Mouse (Mus musculus) neural tube, embryonic 11.5 days (tissue): ENCODE data around the gene Leng8. TPM values are rescaled to one million over a fixed set of nuclear protein-coding genes. Genes with fewer than 3 reads are reported as not detected.

Experiments
- ATAC-seq: fragments of 200-750 bp; cut with Nextera tagmentation; 2 replicates; pipeline ENCODE4 v1.8.0; 2017; ENCODE audit warnings: moderate number of reproducible peaks, mild to moderate bottlenecking, moderate TSS enrichment, moderate library complexity; ENCODE audit not compliant: insufficient read depth, low FRiP score, low TSS enrichment
- DNase-seq: peaks from one replicate; pipeline ENCODE4 v3.0.0-alpha.2; 2015; ENCODE audit warnings: low spot score
- H3K27ac ChIP-seq: fragments of 300-500 bp; sonication (generic); 2 replicates; pipeline ENCODE4 v1.5.1; 2014; ENCODE audit warnings: low read depth, mild to moderate bottlenecking, low read length
- H3K27me3 ChIP-seq: fragments of 300-500 bp; sonication (generic); 2 replicates; pipeline ENCODE4 v1.6.1; 2014; ENCODE audit warnings: mild to moderate bottlenecking, low read length, mixed read lengths; ENCODE audit not compliant: control insufficient read depth, insufficient read depth
- H3K36me3 ChIP-seq: fragments of 300-500 bp; sonication (generic); 2 replicates; pipeline ENCODE4 v1.6.1; 2014; ENCODE audit warnings: mild to moderate bottlenecking, low read length, moderate library complexity, mixed read lengths; ENCODE audit not compliant: control insufficient read depth, insufficient read depth
- H3K4me1 ChIP-seq: fragments of 300-500 bp; sonication (generic); 2 replicates; pipeline ENCODE4 v1.6.1; 2014; ENCODE audit warnings: low read length, mixed read lengths; ENCODE audit not compliant: control insufficient read depth, insufficient read depth
- H3K4me2 ChIP-seq: fragments of 300-500 bp; sonication (generic); 2 replicates; pipeline ENCODE4 v1.6.1; 2014; ENCODE audit warnings: low read depth, mild to moderate bottlenecking, moderate library complexity
- H3K4me3 ChIP-seq: fragments of 300-500 bp; sonication (generic); 2 replicates; pipeline ENCODE4 v1.5.1; 2014; ENCODE audit warnings: low read depth, low read length
- H3K9ac ChIP-seq: fragments of 300-500 bp; sonication (generic); 2 replicates; pipeline ENCODE4 v1.6.1; 2014; ENCODE audit warnings: mild to moderate bottlenecking, low read length
- H3K9me3 ChIP-seq: fragments of 300-500 bp; sonication (generic); 2 replicates; pipeline ENCODE4 v1.6.1; 2016; ENCODE audit warnings: low read length; ENCODE audit not compliant: control insufficient read depth
- WGBS: fragments of 180-500 bp; shearing (Covaris S2); extraction: QIAGEN DNeasy Blood & Tissue Kit; methylation state at CpG from one replicate; pipeline ENCODE4 v1.1.7; 2014; 5-methylcytosine and 5-hydroxymethylcytosine counted together
- polyA plus RNA-seq: library from polyadenylated mRNA; unstranded; fragments of >200 nt; fragmentation: Nextera tagmentation; extraction: Ambion mirVana; gene quantifications from 2 replicates; pipeline ENCODE4 v1.2.1, GENCODE M21; 2014

Leng8 gene
- 50.3 and 58.0 TPM in 2 replicates for polyA plus RNA-seq

- Histone ChIP-seq H3K27ac (peak within 1 kb of the TSS; percentile 85), H3K27me3 (no peaks in the 10 kb centered on the region), H3K4me3 (peak within 1 kb of the TSS; percentile 72), H3K4me2 (peak within 1 kb of the TSS; percentile 65), H3K36me3 (peaks cover 12% of the 10 kb centered on the region), H3K9me3 (no peaks in the 10 kb centered on the region), H3K9ac (peak within 1 kb of the TSS; percentile 82), H3K4me1 (peaks cover 3% of the 10 kb centered on the region; the same call in 1 of the 2 replicates)
- WGBS, result under 1% methylated on average over 72 of the region's 78 CpGs
- peak; percentile 98 for DNase-seq
- peak; percentile 99 for ATAC-seq
These were observed at the start of gene Leng8 for GRCm38 (mm10) chr7:4136771-4137531. Gene Leng8, plus strand, starts transcription at chr7:4137039.

GRCm38 (mm10) chr7:4087238-4087895, 49.5 kb upstream of the Leng8 start:
- Histone ChIP-seq H3K9ac (no peak overlapping the region), H3K9me3 (no peaks in the 10 kb centered on the region), H3K27ac (no peak overlapping the region), H3K4me2 (no peak overlapping the region), H3K27me3 (no peaks in the 10 kb centered on the region), H3K36me3 (no peaks in the 10 kb centered on the region), H3K4me3 (no peak overlapping the region), H3K4me1 (no peaks in the 10 kb centered on the region)
- DNase-seq, result no peak
- 95% methylated on average over 4 of the region's 4 CpGs for WGBS
- no peak for ATAC-seq

- Histone ChIP-seq H3K27me3 (no peaks in the 10 kb centered on the region), H3K27ac (no peak overlapping the region), H3K9me3 (no peaks in the 10 kb centered on the region), H3K4me1 (no peaks in the 10 kb centered on the region), H3K36me3 (no peaks in the 10 kb centered on the region), H3K4me3 (no peak overlapping the region), H3K9ac (no peak overlapping the region), H3K4me2 (no peak overlapping the region)
- ATAC-seq (no peak), DNase-seq (no peak)
- WGBS, result 81% methylated on average over 6 of the region's 6 CpGs
These were observed 48.9 kb upstream of the Leng8 start for GRCm38 (mm10) chr7:4087896-4088480.

GRCm38 (mm10) chr7:4088679-4089078, 48.2 kb upstream of the Leng8 start:
- ATAC-seq (no peak), DNase-seq (no peak)
- Histone ChIP-seq H3K27me3 (no peaks in the 10 kb centered on the region), H3K27ac (no peak overlapping the region), H3K9me3 (no peaks in the 10 kb centered on the region), H3K36me3 (no peaks in the 10 kb centered on the region), H3K4me3 (no peak overlapping the region), H3K4me1 (no peaks in the 10 kb centered on the region), H3K9ac (no peak overlapping the region), H3K4me2 (no peak overlapping the region)
- 85% methylated on average over 2 of the region's 2 CpGs for WGBS

- no peak overlapping the region for H3K4me3 ChIP-seq
These were observed 45.7 kb upstream of the Leng8 start for GRCm38 (mm10) chr7:4091170-4091569.

GRCm38 (mm10) chr7:4098301-4098700, 38.5 kb upstream of the Leng8 start:
- Histone ChIP-seq H3K9me3 (no peaks in the 10 kb centered on the region), H3K27ac (no peak overlapping the region), H3K4me3 (no peak overlapping the region), H3K9ac (no peak overlapping the region), H3K36me3 (no peaks in the 10 kb centered on the region), H3K4me2 (no peak overlapping the region), H3K27me3 (no peaks in the 10 kb centered on the region), H3K4me1 (no peaks in the 10 kb centered on the region)
- DNase-seq (no peak), ATAC-seq (no peak)
- WGBS, result 80% methylated on average over 2 of the region's 2 CpGs

More at GRCm38 (mm10) chr7:4091170-4091569, 45.7 kb upstream of the Leng8 start:
- 57% methylated on average over 8 of the region's 8 CpGs for WGBS
- DNase-seq, result peak; percentile 15
- Histone ChIP-seq H3K4me1 (no peaks in the 10 kb centered on the region), H3K9ac (no peak overlapping the region), H3K4me2 (no peak overlapping the region), H3K9me3 (no peaks in the 10 kb centered on the region), H3K27ac (no peak overlapping the region), H3K36me3 (no peaks in the 10 kb centered on the region), H3K27me3 (no peaks in the 10 kb centered on the region)
- no peak for ATAC-seq

- Histone ChIP-seq H3K9ac (no peak overlapping the region), H3K36me3 (no peaks in the 10 kb centered on the region), H3K27ac (no peak overlapping the region), H3K4me1 (no peaks in the 10 kb centered on the region), H3K27me3 (no peaks in the 10 kb centered on the region), H3K4me3 (no peak overlapping the region), H3K4me2 (no peak overlapping the region), H3K9me3 (no peaks in the 10 kb centered on the region)
- ATAC-seq (no peak), DNase-seq (no peak)
- WGBS, result 79% methylated on average over 2 of the region's 2 CpGs
These were observed 38.0 kb upstream of the Leng8 start for GRCm38 (mm10) chr7:4098832-4099231.

- Histone ChIP-seq H3K36me3 (no peaks in the 10 kb centered on the region), H3K4me2 (no peak overlapping the region), H3K4me1 (no peaks in the 10 kb centered on the region), H3K27me3 (no peaks in the 10 kb centered on the region), H3K27ac (no peak overlapping the region), H3K4me3 (no peak overlapping the region), H3K9me3 (no peaks in the 10 kb centered on the region), H3K9ac (no peak overlapping the region; the same call in 1 of the 2 replicates)
- 82% methylated on average over 5 of the region's 5 CpGs for WGBS
- DNase-seq (no peak), ATAC-seq (no peak)
These were observed 35.7 kb upstream of the Leng8 start for GRCm38 (mm10) chr7:4101144-4101543.
